Mouse (Mus musculus) intestine, postnatal 0 days (tissue): Measurements from ENCODE around the gene Gng8. TPM values are rescaled to one million over a fixed set of nuclear protein-coding genes. Genes with fewer than 3 reads are reported as not detected.

ENCODE experiments used
- ATAC-seq: fragments of 200-750 bp; cut with Nextera tagmentation; 2 replicates; pipeline ENCODE4 v1.8.0; 2017; ENCODE audit warnings: mild to moderate bottlenecking, moderate TSS enrichment, moderate library complexity
- H3K27ac ChIP-seq: fragments of 300-500 bp; sonication (generic); 2 replicates; pipeline ENCODE4 v1.5.1; 2014; ENCODE audit warnings: mild to moderate bottlenecking, low read depth, low read length, moderate library complexity
- H3K27me3 ChIP-seq: fragments of 300-500 bp; sonication (generic); replicated peaks from 2 replicates; pipeline ENCODE4 v1.6.1; 2014; ENCODE audit warnings: low read length, mixed read lengths; ENCODE audit not compliant: control insufficient read depth, insufficient read depth
- H3K36me3 ChIP-seq: fragments of 300-500 bp; sonication (generic); 2 replicates; pipeline ENCODE4 v1.6.1; 2014; ENCODE audit warnings: mild to moderate bottlenecking, moderate library complexity; ENCODE audit not compliant: control insufficient read depth, insufficient read depth
- H3K4me1 ChIP-seq: fragments of 300-500 bp; sonication (generic); replicated peaks from 2 replicates; pipeline ENCODE4 v1.6.1; 2014; ENCODE audit warnings: antibody characterized with exemption, low read length, mixed read lengths; ENCODE audit not compliant: control insufficient read depth, insufficient read depth
- H3K4me2 ChIP-seq: fragments of 300-500 bp; sonication (generic); replicated peaks from 2 replicates; pipeline ENCODE4 v1.6.1; 2014; ENCODE audit warnings: low read depth, mild to moderate bottlenecking, moderate library complexity
- H3K4me3 ChIP-seq: fragments of 300-500 bp; sonication (generic); 2 replicates; pipeline ENCODE4 v1.5.1; 2014; ENCODE audit warnings: low read depth, low read length
- H3K9ac ChIP-seq: fragments of 300-500 bp; sonication (generic); 2 replicates; pipeline ENCODE4 v1.6.1; 2014; ENCODE audit warnings: mild to moderate bottlenecking, low read depth, low read length
- H3K9me3 ChIP-seq: fragments of 300-500 bp; sonication (generic); 2 replicates; pipeline ENCODE4 v1.6.1; 2016; ENCODE audit warnings: mixed run types; ENCODE audit not compliant: control insufficient read depth
- CTCF ChIP-seq: sonication (generic); IDR thresholded peaks from 2 replicates; pipeline ENCODE4 v1.5.1; 2016; ENCODE audit warnings: low read depth, mild to moderate bottlenecking, control low read depth, antibody characterized with exemption, moderate library complexity
- WGBS: fragments of 180-500 bp; shearing (Covaris S2); extraction: QIAGEN DNeasy Blood & Tissue Kit; methylation state at CpG from one replicate; pipeline ENCODE4 v1.1.7; 2014; 5-methylcytosine and 5-hydroxymethylcytosine counted together
- polyA plus RNA-seq: library from polyadenylated mRNA; unstranded; fragments of >200 nt; fragmentation: Nextera tagmentation; extraction: Ambion mirVana; gene quantifications from 2 replicates; pipeline ENCODE4 v1.2.1, GENCODE M21; 2015

The Gng8 gene
- polyA plus RNA-seq, 1 experiment from 2014 or later: 4.7 TPM

- peaks cover 32% of the 10 kb centered on the region for H3K36me3 ChIP-seq
- no peak overlapping the region for H3K4me2 ChIP-seq
- no peak for ATAC-seq
- no peaks in the 10 kb centered on the region for H3K9me3 ChIP-seq
- no peak overlapping the region for H3K9ac ChIP-seq
- no peak for TF ChIP-seq CTCF
- no peaks in the 10 kb centered on the region for H3K27me3 ChIP-seq
- no peak overlapping the region for H3K27ac ChIP-seq
- H3K4me3 ChIP-seq: no peak overlapping the region
- H3K4me1 ChIP-seq: no peaks in the 10 kb centered on the region
- WGBS: 93% methylated on average over 5 of the region's 5 CpGs
Observed at GRCm38 (mm10) chr7:16846775-16847174, 44.8 kb upstream of the Gng8 start.

DNA sequence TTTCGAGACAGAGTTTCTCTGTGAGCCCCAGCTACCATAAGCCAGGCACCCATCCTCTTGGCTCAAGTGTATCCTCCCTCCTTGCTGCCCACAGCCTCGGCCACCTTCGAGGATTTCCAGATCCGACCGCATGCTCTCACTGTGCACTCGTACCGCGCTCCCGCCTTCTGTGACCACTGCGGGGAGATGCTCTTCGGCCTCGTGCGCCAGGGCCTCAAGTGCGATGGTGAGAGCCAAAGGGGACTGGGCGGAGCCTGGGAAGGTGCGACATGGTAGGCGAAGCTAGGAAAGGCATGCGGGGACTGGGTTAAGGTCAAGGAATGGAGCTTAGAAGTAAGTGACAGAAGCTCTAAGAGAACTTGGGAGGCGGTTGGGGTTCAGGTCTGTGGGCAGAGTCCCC is 44.1 kb upstream of the Gng8 start:
- no peaks in the 10 kb centered on the region for H3K27me3 ChIP-seq
- no peak overlapping the region for H3K4me2 ChIP-seq
- no peak overlapping the region for H3K27ac ChIP-seq
- no peak overlapping the region for H3K9ac ChIP-seq
- TF ChIP-seq CTCF: no peak
- H3K36me3 ChIP-seq: peaks cover 34% of the 10 kb centered on the region
- no peak for ATAC-seq
- no peaks in the 10 kb centered on the region for H3K4me1 ChIP-seq
- H3K9me3 ChIP-seq: no peaks in the 10 kb centered on the region
- 88% methylated on average over 19 of the region's 19 CpGs for WGBS
- H3K4me3 ChIP-seq: no peak overlapping the region

DNA sequence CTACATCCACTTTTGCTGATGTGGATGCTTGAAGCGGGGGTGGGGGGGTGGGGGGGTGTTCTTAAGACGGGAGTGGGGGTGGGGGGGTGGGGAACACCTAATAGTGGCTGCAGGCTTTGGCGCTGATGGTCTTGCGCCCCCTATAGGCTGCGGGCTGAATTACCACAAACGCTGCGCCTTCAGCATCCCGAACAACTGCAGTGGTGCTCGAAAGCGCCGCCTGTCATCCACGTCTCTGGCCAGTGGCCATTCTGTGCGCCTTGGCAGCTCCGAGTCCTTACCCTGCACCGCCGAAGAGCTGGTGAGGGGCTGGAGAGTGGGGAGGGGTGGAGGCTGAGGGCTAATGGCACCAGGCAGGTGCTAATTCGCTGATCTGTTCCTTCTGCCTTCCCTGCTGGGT is 43.0 kb upstream of the Gng8 start:
- Histone ChIP-seq H3K27ac (no peak overlapping the region), H3K36me3 (peaks cover 37% of the 10 kb centered on the region), H3K4me2 (no peak overlapping the region), H3K4me1 (no peaks in the 10 kb centered on the region), H3K9ac (no peak overlapping the region), H3K4me3 (no peak overlapping the region), H3K9me3 (no peaks in the 10 kb centered on the region), H3K27me3 (no peaks in the 10 kb centered on the region)
- ATAC-seq: no peak
- peak; percentile 70 for TF ChIP-seq CTCF
- WGBS: 46% methylated on average over 17 of the region's 17 CpGs

- no peak for TF ChIP-seq CTCF
- H3K27me3 ChIP-seq: no peaks in the 10 kb centered on the region
- no peak overlapping the region for H3K9ac ChIP-seq
- H3K9me3 ChIP-seq: no peaks in the 10 kb centered on the region
- no peaks in the 10 kb centered on the region for H3K4me1 ChIP-seq
- WGBS: 86% methylated on average over 4 of the region's 4 CpGs
- H3K4me2 ChIP-seq: no peak overlapping the region
- no peak overlapping the region for H3K4me3 ChIP-seq
- ATAC-seq: no peak
- H3K36me3 ChIP-seq: peaks cover 67% of the 10 kb centered on the region
- H3K27ac ChIP-seq: no peak overlapping the region
Observed at GRCm38 (mm10) chr7:16851636-16852035, 40.0 kb upstream of the Gng8 start.

GRCm38 (mm10) chr7:16853302-16853831 is 38.2 kb upstream of the Gng8 start:
- no peak overlapping the region; the same call in 1 of the 2 replicates for H3K4me2 ChIP-seq
- H3K27me3 ChIP-seq: no peaks in the 10 kb centered on the region
- no peaks in the 10 kb centered on the region for H3K9me3 ChIP-seq
- no peak for TF ChIP-seq CTCF
- no peak overlapping the region for H3K27ac ChIP-seq
- WGBS: 61% methylated on average over 14 of the region's 14 CpGs
- H3K4me3 ChIP-seq: no peak overlapping the region
- H3K9ac ChIP-seq: no peak overlapping the region
- peaks cover 75% of the 10 kb centered on the region for H3K36me3 ChIP-seq
- no peaks in the 10 kb centered on the region for H3K4me1 ChIP-seq
- 0 out of 2 replicates have a peak, but pooled peaks have one; percentile 4 for ATAC-seq

GRCm38 (mm10) chr7:16858336-16858735 is 33.2 kb upstream of the Gng8 start:
- H3K9me3 ChIP-seq: no peaks in the 10 kb centered on the region
- H3K27me3 ChIP-seq: no peaks in the 10 kb centered on the region
- no peak overlapping the region for H3K27ac ChIP-seq
- 28% methylated on average over 17 of the region's 17 CpGs for WGBS
- peak; percentile 80 for TF ChIP-seq CTCF
- H3K36me3 ChIP-seq: peaks cover 72% of the 10 kb centered on the region
- 0 out of 2 replicates have a peak, but pooled peaks have one; percentile 36 for ATAC-seq
- no peaks in the 10 kb centered on the region for H3K4me1 ChIP-seq
- H3K9ac ChIP-seq: no peak overlapping the region
- H3K4me3 ChIP-seq: no peak overlapping the region
- no peak overlapping the region for H3K4me2 ChIP-seq
